Mouse (Mus musculus) induced T-regulatory cell, adult 2 months (primary cell): ENCODE results near the gene Crisp3.
"Not testable (repeated sequence)": the region's sequence is repeated elsewhere in the genome, so short reads cannot be mapped to it uniquely, and the experiment has no call there.

ENCODE experiments used
- DNase-seq: peaks from one replicate; pipeline ENCODE4 v3.0.0-alpha.2; 2012; ENCODE audit warnings: low read depth

Crisp3 gene

DNA sequence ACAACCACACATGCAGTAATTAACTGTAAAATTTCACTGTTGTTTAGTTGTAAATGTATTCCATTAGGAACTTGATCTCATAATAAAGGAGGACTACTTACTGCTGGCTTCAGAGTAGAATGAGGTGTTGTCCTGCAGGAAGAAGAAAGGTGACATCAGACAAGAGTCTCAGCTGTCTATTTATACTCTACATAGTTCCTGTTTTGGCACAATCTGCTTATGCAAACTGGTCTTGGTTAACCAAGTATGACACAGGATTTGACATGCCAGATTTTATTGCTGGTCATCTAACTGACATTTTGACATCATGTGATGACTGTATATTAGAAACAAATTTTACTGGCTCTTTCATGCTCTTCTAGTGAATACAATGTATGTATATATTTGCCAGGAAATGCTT is at the start of gene Crisp3:
TSS of gene Crisp3 (minus strand) at position 154 of the 400 bp plus-strand sequence.
- no peak for DNase-seq

DNA sequence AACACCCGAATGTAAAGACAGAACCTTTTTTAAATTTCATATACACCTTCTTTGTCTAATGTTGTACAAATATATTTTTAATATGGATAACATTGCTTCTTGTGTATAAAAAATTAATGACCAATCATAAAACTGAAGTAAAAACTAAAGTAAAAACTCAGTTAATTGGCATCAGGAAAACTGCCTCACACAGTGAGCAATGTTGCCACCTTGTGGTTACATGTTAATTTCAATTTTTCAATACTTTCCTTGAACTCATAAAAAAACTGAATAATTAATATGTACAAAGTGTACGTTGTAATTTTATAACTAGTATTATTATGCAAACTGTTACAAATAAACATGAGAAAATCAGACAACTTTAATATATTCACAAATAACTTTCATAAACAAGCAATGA is 43.3 kb upstream of the Crisp3 start:
- no peak for DNase-seq

DNA sequence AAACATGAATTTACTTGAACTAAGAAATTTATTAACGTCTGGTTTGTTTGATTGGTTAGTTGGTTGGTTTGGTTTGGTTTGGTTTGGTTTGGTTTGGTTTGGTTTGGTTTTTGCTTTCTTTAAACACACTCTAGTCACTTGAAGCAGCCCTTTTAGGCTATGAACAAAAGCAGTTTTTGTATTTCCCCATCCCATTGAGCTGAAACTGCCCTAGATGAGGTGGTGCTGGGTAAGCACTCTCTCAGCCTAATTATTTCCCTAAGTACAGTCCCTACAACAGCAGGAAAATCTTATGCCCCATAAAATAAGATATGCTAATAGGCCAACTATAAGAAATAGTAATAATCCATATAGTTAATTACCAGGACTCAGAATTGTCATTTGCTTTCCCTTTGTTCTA is 33.4 kb upstream of the Crisp3 start:
- no peak for DNase-seq

DNA sequence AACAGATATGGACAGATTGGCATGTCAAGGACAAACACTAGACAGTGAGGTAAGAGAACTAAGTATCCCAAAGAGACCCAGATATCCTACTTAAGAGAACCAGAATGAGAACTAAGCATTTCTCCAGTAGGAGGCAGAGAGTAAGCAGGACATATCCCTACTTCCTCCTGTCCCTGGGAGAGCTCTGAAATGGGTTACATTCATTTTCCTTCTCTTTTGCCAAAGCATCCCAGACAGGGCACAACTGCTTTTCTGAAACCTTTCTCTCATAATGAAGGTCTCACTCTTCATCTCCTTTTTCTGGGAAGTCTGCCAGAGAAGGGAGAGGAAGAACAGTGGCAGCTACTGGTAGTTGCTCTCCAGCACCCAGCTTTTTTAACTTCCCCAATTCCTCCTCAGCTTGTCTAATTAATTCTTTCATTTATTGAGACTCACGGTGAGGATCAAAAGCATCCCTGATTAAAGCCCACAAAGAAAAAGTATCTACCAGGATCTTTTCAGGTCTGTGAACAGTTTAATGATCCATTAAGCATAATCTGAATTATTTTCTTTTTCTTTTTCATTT is 32.9 kb upstream of the Crisp3 start:
- DNase-seq, result no peak

DNA sequence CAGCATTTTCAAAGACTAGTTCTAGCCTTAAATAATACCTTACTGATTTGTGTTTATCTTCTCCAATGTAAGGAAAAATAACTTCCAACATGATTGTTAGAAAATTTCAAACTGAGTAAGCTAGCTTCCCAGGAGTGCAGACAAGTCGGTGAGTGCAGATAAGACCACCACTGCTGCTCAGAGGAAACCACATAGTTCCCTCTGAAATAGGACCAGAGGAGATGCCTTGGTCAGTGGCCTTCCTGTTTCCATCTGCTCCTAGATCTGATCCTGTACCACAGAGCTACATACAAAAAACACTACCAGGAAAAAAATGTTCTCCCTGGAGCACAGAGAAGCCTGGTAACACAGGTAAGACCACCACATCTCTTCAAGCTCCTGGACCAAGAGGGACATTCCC is 10.4 kb upstream of the Crisp3 start:
- no peak for DNase-seq

DNA sequence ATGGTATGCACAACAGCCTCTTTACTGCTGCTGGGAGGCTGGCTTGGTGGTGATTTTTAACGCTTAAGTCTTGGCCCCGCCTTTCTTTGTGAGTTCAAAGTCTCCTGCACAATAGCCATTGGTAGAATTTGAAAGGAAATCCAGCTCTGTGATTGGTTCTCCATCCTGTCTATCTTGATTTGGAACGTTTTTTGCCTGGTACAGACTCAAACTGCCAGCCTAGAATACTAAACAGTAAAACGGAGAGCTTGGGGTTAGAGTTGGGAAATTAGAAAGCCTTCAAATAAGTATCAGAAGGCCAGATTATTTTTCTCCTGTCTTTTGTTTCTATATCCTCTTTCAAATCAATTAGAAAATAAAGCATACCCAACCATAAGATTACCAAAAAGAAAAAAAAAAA is 33.5 kb downstream of the Crisp3 start, which contains the start of gene Pgk2:
TSS of gene Pgk2 (minus strand) at position 101 of the 400 bp plus-strand sequence.
- no peak for DNase-seq

DNA sequence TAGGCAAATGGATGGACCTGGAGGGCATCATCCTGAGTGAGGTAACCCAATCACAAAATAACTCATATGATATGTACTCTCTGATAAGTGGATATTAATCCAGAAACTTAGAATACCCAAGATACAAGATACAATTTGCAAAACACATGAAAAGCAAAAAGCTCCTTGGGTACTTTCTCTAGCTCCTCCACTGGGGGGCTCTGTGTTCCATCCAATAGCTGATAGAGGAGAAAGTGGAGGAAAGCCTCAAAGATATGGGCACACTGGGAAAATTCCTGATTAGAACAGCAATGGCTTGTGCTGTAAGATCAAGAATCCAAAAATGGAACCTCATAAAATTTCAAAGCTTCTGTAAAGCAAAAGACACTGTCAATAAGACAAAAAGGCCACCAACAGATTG is 40.3 kb downstream of the Crisp3 start:
- DNase-seq, result not testable (repeated sequence)

DNA sequence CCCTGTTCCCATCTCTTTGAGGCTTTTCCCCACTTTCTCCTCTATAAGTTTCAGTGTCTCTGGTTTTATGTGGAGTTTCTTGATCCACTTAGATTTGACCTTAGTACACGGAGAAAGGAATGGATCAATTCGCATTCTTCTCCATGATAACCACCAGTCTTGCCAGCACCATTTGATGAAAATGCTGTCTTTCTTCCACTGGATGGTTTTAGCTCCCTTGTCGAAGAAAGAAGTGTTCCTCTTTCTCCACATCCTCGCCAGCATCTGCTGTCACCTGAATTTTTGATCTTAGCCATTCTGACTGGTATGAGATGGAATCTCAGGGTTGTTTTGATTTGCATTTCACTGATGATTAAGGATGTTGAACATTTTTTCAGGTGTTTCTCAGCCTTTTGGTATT is 51.9 kb downstream of the Crisp3 start:
- DNase-seq, result not testable (repeated sequence)
